Mouse (Mus musculus) T-helper 17 cell (primary cell): ENCODE data around the gene Gnb4.

Experiments
- in situ Hi-C, 2 experiments: fragments of 300-600 bp; cut with MboI, MseI; formaldehyde crosslinking; loops; 1 replicate in 1 of 2; 2 replicates in 1 of 2; pipeline ENCODE4 v1.15.1; 2025; ENCODE audit warnings: high pct_unique_total_duplicates in 2 of 2

The Gnb4 gene

GRCm38 (mm10) chr3:32614786-32615185, 1.6 kb downstream of the Gnb4 start:
- in situ Hi-C loops: loop anchor here in 1 of 2 experiments (5.0 kb wide), 1 partner anchor 88 kb away; no protein-coding TSS in a partner anchor

GRCm38 (mm10) chr3:32611606-32612170, 4.7 kb downstream of the Gnb4 start:
- in situ Hi-C loops: loop anchor here in 1 of 2 experiments (5.0 kb wide), 1 partner anchor 91 kb away; no protein-coding TSS in a partner anchor

- in situ Hi-C loops: loop anchor here in 1 of 2 experiments (5.0 kb wide), 1 partner anchor 92 kb away; no protein-coding TSS in a partner anchor
These were observed 5.8 kb downstream of the Gnb4 start for GRCm38 (mm10) chr3:32610560-32610959.

- in situ Hi-C loops: loop anchor here in 1 of 2 experiments (10.0 kb wide), 1 partner anchor 86 kb away; no protein-coding TSS in a partner anchor
These were observed 7.2 kb downstream of the Gnb4 start for GRCm38 (mm10) chr3:32609233-32609632.

GRCm38 (mm10) chr3:32601055-32601454, 15.3 kb downstream of the Gnb4 start:
- in situ Hi-C loops: loop anchor here in 1 of 2 experiments (10.0 kb wide), 1 partner anchor 94 kb away; no protein-coding TSS in a partner anchor

GRCm38 (mm10) chr3:32599328-32599727, 17.1 kb downstream of the Gnb4 start:
- in situ Hi-C loops: no loop called here

- in situ Hi-C loops: no loop called here
These were observed 21.3 kb downstream of the Gnb4 start for GRCm38 (mm10) chr3:32595080-32595479.

GRCm38 (mm10) chr3:32586274-32586673, 30.1 kb downstream of the Gnb4 start:
- in situ Hi-C loops: no loop called here

GRCm38 (mm10) chr3:32583489-32583888, 32.9 kb downstream of the Gnb4 start:
- in situ Hi-C loops: no loop called here

GRCm38 (mm10) chr3:32581911-32582310, 34.5 kb downstream of the Gnb4 start:
- in situ Hi-C loops: no loop called here

GRCm38 (mm10) chr3:32580738-32581137, 35.6 kb downstream of the Gnb4 start:
- in situ Hi-C loops: no loop called here

GRCm38 (mm10) chr3:32578772-32579171, 37.6 kb downstream of the Gnb4 start:
- in situ Hi-C loops: no loop called here

GRCm38 (mm10) chr3:32575151-32575550, 41.2 kb downstream of the Gnb4 start:
- in situ Hi-C loops: no loop called here

- in situ Hi-C loops: no loop called here
These were observed 42.5 kb downstream of the Gnb4 start for GRCm38 (mm10) chr3:32573881-32574280.

- in situ Hi-C loops: no loop called here
These were observed 43.3 kb downstream of the Gnb4 start for GRCm38 (mm10) chr3:32573086-32573485.

- in situ Hi-C loops: no loop called here
These were observed 53.0 kb downstream of the Gnb4 start for GRCm38 (mm10) chr3:32563401-32563800.

- in situ Hi-C loops: no loop called here
These were observed 63.3 kb downstream of the Gnb4 start for GRCm38 (mm10) chr3:32553061-32553460.

GRCm38 (mm10) chr3:32538091-32538490, 78.3 kb downstream of the Gnb4 start:
- in situ Hi-C loops: loop anchor here in 1 of 2 experiments (25.0 kb wide), 1 partner anchor 1274 kb away; no protein-coding TSS in a partner anchor

GRCm38 (mm10) chr3:32537556-32537955, 78.8 kb downstream of the Gnb4 start:
- in situ Hi-C loops: loop anchor here in 1 of 2 experiments (25.0 kb wide), 1 partner anchor 1275 kb away; no protein-coding TSS in a partner anchor

GRCm38 (mm10) chr3:32535692-32536091, 80.7 kb downstream of the Gnb4 start:
- in situ Hi-C loops: loop anchor here in 1 of 2 experiments (25.0 kb wide), 1 partner anchor 1277 kb away; no protein-coding TSS in a partner anchor
